Mouse (Mus musculus): ENCODE results near the gene Fgfr2. TPM values are rescaled to one million over a fixed set of nuclear protein-coding genes. Genes with fewer than 3 reads are reported as not detected.

Gene Fgfr2
- polyA plus RNA-seq (2017; shearing (Covaris generic)), result not detected

DNA sequence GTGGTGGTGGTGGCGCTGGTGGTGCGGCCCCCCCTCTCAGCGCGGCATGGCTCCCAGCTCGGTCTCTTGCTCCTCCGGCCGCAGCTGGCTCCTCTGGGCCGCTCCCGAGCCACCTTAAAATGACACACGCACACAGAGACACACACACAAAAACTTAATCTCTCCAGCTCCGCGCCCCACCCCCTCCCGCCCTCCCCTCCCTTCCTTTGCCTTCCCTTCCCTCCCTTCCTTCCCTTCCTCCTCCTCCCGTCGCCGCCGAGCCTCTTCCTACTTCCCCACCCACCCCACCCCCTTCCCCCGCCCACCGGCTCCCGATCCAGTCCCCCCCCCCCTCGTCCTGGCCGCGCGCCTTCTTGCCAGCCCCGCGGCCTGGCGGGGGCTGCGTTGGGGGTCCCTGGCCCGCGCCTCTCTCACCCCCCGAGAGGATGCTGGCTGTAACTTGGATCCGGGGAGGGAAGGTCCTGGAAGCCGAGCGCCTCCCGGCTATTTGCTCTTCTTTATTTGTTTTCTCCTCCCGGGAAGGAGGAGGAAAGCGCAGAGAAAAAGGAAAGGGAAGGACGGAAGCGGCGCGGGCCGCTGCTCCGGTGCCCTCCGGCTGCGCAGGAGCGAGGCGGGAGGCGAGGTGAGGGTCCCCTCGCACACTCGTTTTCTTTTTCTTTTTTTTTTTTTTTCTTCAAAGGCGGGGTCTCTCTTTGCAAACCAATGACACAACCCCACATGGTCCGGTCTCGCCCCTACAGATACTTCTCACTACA is at the start of gene Fgfr2:
Gene Fgfr2, minus strand, starts transcription at position 107 of the 755 bp plus-strand sequence.

DNA sequence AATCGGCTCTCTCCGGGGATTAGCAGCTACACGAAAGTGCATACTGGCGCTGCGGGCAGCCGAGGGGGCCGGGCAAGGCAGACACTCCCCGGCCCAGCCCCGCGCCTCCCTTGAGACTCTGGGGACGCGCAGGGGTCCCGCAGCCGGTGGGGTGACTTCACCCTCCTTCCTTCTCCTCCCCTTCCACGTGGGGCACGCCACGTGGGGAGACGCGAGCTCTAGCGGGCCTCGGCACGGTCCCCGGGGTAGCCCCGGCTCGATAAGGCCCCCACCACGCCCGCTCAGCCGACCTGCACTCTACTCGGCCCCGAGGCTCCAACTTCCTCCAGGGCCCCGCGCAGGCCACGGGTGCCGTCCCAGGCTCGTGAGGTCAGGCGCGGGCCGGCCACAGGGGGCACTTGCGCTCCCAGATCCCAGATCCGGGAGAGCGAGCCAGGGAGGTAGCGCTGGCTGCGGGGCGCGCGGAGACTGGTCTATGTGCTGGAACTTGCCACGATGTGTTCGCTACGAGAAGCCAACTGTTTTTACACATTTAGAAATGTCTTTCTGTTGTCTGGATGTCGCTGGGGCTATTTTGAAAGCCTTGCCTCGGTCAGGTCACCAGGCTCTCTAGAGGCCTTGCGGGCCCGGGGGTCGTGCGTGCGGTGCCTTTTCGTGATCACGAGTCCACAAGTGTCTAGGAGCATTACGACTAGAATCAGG is 1.0 kb upstream of the Fgfr2 start, which contains the start of gene Ctbp2:
Gene Ctbp2, minus strand, starts transcription at position 356 of the 702 bp plus-strand sequence.

DNA sequence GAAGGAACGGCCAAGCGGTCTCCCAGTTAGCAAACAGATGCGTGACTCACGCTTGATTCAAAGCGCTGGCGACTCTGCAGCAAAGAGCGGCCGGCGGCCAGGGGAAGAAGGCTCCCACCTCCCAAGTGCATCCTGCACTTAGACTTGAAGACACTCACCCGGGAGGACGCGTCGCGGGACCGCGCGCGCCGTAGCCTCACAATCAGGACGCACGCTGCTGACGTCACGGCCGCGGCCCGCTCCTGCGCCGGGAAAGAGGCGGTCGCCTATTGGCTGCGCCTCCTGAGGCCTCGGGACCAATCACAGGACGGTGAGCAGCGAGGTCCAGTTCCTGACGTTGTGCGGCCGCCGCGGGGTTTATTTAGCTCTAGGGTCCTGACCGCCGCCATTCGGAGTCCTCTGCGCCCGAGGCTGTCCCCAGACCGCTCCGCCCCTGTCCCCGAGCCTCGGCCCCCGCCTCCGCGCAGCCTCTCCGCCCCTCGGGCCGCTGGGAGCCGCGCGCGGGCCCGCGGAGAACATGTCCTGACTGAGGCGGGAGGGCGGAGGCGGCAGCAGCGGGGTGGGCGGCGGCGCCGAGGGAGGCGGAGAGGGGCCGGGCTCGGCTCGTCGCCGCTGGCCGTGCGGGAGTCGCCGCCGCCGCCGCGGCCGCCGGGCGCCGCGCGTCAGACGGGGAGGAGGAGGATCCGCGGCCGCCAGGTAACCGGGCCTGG is 192.1 kb downstream of the Fgfr2 start, which contains the start of gene Zranb1:
Gene Zranb1, plus strand, starts transcription at position 293 of the 710 bp plus-strand sequence.

DNA sequence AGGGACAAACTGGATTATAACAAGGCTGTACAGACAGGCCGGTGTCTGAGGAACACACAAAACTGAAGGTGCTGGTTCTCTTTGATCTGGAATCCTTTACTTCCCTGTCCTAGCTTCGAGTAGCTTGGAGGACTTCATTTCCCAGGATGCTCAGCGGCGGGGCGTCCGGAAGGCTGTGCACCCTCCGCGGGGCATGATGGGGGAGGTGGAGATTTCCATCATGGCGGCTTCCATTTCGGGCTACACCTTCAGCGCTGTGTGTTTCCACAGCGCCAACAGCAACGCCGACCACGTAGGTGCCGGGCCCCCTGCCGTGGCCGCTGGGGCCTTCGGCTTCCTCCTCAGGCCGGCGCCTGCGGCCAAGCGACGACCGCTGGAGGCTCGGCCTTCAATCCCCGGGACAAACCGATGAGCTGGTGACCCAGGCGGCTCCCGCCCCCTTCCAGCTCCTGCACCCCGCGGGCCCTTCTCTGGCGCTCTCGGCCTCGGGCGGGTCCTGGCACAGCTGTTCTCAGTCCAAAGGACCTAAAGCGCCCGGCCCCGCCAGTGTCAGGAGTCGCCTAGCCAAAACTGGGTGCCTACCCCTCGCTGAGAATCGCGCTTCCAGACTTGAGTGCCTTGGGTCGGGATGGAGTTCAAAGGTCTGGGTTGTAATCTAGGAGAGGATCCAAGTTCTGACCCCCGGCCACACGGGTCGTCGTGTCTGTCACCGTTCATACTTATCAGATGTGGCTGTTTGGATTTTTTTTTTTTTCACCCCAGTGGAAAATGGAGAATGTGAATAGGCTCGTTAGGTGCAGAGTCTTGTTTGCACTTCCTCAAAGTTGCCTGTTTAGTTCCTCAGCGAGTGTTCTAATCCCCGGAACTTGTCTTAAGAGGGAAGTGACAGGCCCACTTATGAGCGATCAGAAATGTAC is 263.9 kb downstream of the Fgfr2 start, which contains the start of gene Abraxas2:
Gene Abraxas2, plus strand, starts transcription at position 184 of the 917 bp plus-strand sequence.

DNA sequence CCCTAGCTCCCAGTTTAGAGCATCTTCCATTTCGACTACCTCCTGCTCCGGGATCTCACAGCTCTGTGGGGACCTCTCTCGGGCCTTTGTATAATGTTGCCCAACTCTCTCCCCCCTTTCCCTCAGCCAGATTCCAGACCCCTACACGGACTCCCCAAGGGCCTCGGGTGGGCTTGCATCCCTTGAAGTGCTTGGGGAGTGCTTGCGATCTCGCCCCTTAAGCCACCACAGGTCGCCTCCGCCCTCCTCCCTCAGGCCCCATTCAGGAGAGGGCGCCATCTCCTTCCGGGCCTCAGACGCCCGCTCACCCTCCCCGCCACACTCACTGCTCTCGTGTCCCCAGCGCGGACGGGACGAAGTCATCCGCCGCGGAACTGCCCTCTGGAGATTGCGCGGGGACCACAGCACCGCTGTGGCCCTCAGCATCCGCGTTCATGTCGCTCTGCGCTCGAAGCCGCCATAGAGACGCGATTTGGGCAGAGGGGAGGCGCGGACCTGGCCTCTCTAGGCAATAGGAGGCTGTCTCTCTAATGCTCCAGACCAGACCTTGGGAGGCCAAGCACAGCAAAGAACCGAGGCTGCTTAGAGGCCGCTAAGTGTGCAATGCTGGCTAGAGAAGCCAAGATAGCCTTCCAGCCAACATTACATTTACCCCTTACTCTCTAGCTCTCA is 270.8 kb downstream of the Fgfr2 start, which contains the start of gene Eef1akmt2:
Gene Eef1akmt2, minus strand, starts transcription at position 501 of the 672 bp plus-strand sequence.

DNA sequence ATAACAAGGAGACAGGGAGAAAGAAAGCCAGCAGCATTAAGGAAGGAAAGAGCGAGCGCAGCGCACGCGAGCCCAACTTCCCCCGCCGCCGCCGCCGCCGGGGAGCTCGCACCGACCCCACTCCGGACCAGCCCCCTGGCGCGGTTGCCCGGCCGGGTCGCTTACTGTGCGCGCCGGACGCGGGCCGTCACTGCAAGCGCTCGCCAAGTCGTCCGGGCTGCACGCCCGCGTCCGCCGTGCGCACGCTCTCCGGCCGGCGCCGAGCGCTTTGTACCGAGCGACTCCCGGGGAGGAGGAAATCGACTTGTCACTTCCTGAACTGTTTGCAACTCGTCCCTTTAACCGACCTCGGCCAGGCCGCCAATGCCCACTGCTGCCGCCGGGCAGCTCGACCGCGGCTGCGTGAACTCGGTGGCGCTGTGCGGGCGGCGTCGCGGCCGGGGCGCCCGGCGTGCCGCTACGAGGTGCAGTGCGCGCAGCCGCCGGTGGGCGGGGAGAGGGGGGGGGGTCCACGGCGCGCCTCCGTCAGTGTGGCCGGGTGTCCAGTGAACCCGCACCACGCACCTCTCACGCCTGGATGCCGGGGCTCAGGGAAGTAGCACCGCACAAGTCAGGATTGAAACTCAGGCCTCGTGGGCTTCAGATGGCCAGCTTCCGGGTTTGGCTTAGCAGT is 309.6 kb downstream of the Fgfr2 start, which contains the start of gene Fam53b:
Gene Fam53b, minus strand, starts transcription at position 471 of the 673 bp plus-strand sequence.

DNA sequence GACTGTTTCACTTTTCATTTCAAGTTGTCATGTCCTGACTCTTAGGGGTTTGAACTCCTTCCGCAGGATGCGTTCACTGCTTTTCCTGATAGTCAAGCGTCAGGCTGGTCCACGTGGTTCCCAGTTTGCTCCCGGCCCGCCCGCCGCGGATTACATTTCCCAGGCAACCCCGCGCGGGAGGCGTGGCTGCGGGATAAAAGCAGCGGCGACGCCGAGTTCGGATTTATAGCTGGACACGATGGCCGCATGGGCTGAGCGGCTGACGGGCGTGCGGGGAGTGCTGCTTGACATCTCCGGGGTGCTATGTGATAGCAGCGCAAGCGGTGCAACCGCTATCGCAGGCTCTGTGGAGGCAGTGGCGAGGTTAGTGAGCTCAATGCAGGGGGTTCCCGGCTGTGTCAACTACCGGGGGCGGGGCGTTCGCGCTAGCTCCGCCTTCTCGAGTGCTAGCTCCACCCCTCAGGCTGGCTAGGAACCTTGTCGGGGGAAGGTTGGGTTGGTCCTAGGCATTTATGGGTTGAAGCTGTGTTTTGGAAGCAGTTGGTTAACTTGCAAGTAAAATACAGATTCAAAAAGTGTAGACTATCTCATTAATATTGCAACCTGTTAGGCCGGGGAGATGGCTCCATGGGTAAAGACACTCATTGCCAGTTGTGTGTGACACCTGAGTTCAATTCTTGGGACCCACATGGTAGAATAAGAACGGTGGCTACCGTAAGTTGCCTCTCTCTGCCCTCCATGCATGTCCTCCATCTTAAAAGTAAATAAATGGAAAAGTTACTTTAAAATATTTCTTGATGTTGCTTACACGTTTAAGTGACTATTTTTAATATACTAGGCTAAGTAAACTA is 512.5 kb downstream of the Fgfr2 start, which contains the start of gene Lhpp:
Gene Lhpp, plus strand, starts transcription at position 171 of the 851 bp plus-strand sequence.

DNA sequence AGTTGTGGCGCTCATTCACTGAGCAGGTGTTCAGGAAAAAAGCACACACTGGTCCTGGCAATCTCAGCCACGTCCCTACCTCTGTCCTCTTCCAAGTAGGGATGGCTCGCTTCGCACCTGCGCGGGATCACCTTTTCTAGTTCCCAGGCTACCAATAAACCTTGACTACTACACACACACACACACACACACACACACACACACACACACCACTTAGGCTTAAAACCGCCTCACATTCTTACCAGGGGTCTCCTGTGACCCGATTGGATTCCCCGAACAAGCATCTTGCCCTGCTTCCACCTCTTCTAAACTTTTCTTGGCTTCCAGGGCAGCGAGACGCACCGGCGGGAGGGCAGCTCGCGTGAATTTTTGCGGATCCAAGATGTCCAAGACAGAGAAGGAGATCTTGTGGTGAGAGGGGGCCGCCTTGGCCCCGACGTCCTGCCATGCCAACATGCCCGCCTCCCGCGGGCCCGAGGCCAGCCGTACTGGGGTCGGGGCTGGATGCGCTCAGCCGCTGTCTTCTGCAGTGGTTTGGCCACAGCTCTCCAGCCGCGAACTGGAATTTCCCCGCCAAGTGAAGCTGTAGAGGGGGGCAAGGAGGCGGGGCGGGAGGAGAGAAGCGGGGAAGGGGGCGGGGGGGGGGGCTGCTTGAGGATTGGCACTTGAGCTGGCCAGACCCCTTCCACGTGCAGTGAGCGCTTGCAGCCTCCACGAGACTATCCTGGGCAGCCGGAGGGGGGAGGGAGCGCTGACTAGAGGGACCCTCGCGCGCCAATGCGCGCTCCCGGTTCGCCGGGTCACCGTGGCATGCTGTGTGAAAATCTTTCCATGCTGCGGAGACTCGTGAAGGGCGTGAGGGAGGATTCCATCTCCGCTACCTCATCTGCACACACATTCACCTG is 523.8 kb downstream of the Fgfr2 start, which contains the start of gene Nkx1-2:
Gene Nkx1-2, minus strand, starts transcription at position 567 of the 905 bp plus-strand sequence.

DNA sequence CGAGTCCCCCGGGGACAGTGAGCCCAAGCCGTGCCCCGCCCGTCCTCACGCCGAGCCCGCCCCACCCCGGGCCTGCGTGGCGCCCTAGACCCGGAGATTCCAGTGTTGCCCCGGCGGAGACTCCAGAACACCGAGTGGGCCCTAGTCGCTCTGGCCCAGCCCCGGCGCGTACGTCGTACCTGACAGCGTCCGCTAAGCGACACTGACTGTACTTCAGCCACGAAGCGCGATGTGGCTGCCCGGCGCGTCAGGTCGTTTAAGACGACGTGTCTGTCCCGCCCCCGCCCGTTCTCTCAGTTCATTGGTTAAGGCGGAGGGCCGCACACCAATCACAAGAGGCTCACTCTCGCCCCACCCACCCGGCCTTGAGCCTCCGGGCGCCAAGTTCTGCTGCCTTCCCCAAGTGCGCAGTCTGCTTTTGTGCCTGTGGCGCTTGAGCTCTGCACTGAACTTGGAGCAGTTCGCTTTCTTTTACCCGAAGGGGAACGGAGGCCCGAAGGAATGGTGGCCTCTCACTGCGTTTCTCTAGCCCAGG is 547.0 kb downstream of the Fgfr2 start, which contains the start of gene Oat:
Gene Oat, minus strand, starts transcription at position 283 of the 535 bp plus-strand sequence.

DNA sequence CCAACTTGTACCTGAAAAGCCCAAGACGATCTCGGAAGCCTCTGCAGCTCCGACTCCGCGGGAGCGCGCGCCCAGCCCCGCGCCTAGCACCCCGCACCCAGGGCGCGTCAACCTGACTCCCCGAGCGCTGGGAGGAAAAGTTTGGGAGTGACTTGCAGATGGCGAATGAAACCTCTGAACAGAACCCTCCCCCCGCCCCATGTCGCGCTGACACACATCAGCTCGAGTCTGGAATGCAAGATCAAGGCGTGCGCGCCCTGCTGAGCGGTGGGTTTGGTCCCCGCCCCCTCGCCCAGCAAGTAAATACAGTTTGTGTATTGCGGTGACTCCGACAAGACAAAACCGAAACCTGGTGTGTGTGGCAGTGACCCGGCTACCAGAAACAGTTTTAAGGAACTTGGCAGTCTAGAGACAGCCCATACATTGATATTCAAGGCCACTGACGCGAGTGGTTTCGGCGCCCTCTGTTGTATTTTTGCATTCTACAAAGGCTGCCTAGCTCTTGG is 806.1 kb downstream of the Fgfr2 start, which contains the start of gene Chst15:
Gene Chst15, minus strand, starts transcription at position 193 of the 506 bp plus-strand sequence.

DNA sequence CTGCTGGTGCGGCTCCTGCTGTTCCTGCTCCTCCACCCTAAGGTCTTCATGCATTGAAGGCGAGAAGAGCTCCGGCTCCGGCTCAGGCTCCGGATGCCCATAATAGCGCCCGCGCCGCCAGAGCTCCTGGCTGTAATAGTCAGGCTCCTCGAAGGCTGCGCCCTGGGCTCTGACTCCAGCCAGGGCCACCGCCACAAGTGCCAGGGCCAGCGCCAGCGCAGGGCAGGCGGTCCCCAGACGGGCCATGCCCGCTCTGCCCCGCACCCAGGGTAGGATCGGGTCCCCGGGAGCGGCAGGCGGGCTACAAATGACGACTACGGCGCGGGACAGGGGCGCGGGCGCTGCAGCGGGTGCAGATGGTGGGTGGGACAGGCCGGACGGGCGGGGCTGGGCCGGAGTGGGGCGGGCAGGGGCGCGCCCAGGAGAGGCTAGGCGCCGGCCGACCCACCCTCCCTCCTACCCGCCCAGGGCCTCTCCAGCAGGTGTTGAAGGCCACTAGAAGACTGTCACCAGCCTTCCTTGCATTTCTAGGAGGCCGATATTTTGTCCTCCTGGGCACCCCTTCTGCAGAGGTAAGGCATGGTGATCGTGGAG is 968.7 kb downstream of the Fgfr2 start, which contains the start of gene Cpxm2:
Gene Cpxm2, minus strand, starts transcription at position 372 of the 594 bp plus-strand sequence.

DNA sequence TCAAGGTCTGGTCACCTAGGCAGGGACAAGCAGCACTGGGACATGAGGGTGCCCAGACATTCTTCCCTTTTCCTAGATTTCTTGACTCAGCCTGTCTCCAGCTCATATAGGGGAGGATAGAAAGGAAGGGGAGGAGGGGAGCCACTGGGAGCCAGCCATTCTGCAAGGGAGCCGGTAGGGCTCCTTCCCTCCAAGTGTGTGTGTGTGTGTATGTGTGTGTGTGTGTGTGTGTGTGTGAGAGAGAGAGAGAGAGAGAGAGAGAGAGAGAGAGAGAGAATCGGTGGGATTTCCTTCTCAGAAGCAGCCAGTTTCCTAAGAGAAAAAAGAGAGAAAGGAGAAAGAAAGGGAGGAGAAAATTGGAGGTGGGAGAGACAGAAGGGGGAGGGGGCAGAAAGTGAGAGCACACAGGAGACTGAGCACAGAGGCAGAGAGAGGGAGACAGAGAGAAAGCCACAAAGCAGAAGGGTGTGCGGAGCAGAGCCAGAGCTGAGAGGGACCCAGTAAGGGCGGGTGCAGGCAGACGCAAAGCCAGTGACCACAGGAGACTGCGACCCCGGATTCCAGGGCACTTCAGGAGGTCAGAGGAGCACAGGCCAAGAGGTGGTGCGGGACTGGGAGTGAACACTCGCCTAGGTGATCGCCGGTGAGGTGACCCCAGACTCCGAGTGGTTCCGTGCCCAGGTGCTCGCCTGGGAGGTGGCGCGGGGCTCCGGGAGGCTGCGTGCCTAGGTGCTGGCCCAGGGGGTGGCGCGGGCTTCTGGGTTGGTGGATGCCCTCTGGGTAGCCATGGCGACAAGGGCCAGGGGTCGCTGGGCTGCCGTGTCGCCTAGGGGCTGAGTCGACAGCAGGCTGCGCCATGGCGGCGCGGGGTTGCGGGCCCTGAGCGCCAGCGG is 1156.9 kb downstream of the Fgfr2 start, which contains the start of gene Gpr26:
Gene Gpr26, plus strand, starts transcription at position 438 of the 893 bp plus-strand sequence.

DNA sequence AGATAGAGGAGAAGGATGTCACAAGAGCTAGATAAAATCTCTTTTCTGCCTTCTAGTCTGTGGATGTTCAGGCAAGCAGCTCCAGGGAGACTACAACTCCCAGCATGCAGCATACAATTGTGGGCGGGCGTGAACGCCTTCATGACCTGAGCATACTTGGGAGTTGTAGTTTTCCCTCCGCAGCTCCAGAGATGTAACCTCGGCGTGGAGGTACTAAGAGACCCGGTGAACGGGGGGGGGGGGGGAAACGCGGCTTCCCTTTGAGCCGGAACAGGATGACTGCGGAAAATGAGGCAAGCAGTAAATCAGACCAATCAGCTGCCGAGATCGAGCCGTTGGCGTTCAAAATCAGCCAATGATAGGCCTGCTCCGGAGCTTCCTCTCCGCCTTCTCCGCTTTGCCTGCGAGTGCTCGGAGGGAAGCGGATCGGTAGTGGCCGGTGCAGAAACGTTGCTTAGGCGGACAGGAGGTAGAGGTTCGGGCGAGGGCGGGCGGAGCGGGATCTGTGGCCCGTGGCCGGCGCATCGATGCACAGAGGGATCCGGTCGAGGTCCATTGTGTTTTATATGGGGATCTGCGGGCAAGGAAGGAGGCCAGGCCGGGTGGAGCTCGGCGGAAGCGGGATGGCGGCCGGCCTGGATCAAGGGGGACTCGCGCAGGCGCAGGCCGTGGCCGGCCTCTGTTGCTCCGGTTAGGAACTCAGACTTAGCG is 1563.0 kb downstream of the Fgfr2 start, which contains the start of gene Bub3:
Gene Bub3, plus strand, starts transcription at position 237 of the 711 bp plus-strand sequence.

DNA sequence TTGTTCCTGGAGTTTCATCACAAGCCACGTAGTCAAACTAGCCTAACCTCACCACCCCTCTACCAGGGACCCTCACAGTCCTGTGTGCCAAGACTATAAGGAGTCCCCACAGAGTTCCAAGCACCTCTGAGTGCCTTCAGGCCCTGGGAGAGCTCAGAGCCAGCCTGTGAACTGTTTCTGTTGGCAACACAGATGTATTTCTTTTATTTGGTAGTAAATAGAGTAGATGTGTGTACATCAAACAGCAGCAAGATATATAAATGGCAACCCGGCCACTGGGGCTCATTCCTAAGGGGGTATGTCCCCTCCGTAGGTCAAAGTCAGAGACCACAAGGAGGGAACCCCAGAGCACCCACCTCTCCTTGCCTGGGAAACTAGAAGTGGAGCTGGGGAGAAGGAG is 1574.7 kb downstream of the Fgfr2 start, which contains the start of gene Hmx2:
Gene Hmx2, plus strand, starts transcription at position 301 of the 400 bp plus-strand sequence.

Measured in CD4-positive, CD25-positive, alpha-beta regulatory T cell (primary cell).